Mouse (Mus musculus) heart, adult 2 months (tissue): Measurements from ENCODE around the gene Klb. TPM values are rescaled to one million over a fixed set of nuclear protein-coding genes. Genes with fewer than 3 reads are reported as not detected.

Source experiments
- DNase-seq, 2 experiments: peaks; one replicate each; pipeline ENCODE4 v3.0.0; 2021
- H3K27ac ChIP-seq: fragments of 200-600 bp; 2 replicates; pipeline ENCODE4 v1.8.1; 2022
- H3K27me3 ChIP-seq: fragments of 200-500 bp; 2 replicates; pipeline ENCODE4 v1.6.1; 2012; ENCODE audit warnings: mild to moderate bottlenecking, low read length, inconsistent platforms, mixed read lengths; ENCODE audit not compliant: control insufficient read depth, insufficient read depth
- H3K36me3 ChIP-seq: fragments of 200-500 bp; 2 replicates; pipeline ENCODE4 v1.6.1; 2012; ENCODE audit warnings: low read length, inconsistent platforms; ENCODE audit not compliant: control insufficient read depth, insufficient read depth
- H3K4me1 ChIP-seq: fragments of 200-500 bp; 2 replicates; pipeline ENCODE4 v1.6.1; 2011; ENCODE audit warnings: low read length; ENCODE audit not compliant: control insufficient read depth, insufficient read depth
- H3K4me3 ChIP-seq: fragments of 200-600 bp; 2 replicates; pipeline ENCODE4 v1.8.1; 2022
- H3K79me2 ChIP-seq: fragments of 200-500 bp; replicated peaks from 2 replicates; pipeline ENCODE4 v1.6.1; 2012; ENCODE audit warnings: mild to moderate bottlenecking, inconsistent platforms, low read length, moderate library complexity, mixed read lengths; ENCODE audit not compliant: control insufficient read depth, insufficient read depth
- H3K9ac ChIP-seq: fragments of 200-500 bp; 2 replicates; pipeline ENCODE4 v1.6.1; 2012; ENCODE audit warnings: low read depth, mild to moderate bottlenecking, control low read depth, inconsistent platforms, low read length, mixed read lengths
- CTCF ChIP-seq: fragments of 200-600 bp; IDR thresholded peaks from 2 replicates; pipeline ENCODE4 v1.8.1; 2022; ENCODE audit warnings: antibody characterized with exemption, mild to moderate bottlenecking, moderate library complexity
- EP300 ChIP-seq: fragments of 200-500 bp; IDR thresholded peaks from 2 replicates; pipeline ENCODE4 v1.6.1; 2011; ENCODE audit warnings: low read depth, low read length, control low read depth; ENCODE audit not compliant: insufficient read depth
- POLR2A ChIP-seq: fragments of 200-500 bp; IDR thresholded peaks from 2 replicates; pipeline ENCODE4 v1.6.1; 2011; ENCODE audit warnings: mild to moderate bottlenecking, low read depth, low read length, control low read depth; ENCODE audit not compliant: insufficient read depth
- WGBS: fragments of 180-500 bp; shearing (Covaris S2); methylation state at CpG from one replicate; pipeline ENCODE4 v1.1.7; 2018; 5-methylcytosine and 5-hydroxymethylcytosine counted together
- intact Hi-C: fragments of 180-260 bp; cut with DNase I; formaldehyde crosslinking; loops from one replicate; pipeline ENCODE4 v1.15.1; 2025
- polyA plus RNA-seq: library from polyadenylated mRNA; depleted of rRNA; stranded (reverse); fragments of >200 nt; gene quantifications from 2 replicates; pipeline ENCODE4 v1.2.3, GENCODE M21; 2012
- total RNA-seq, 2 experiments: library from RNA; stranded (reverse); gene quantifications; 2 replicates each; pipeline ENCODE4 v1.2.3; 2021

Gene Klb
- total and polyA plus RNA-seq, 3 experiments: 0.08 to 1.1 (median 0.34) TPM

DNA sequence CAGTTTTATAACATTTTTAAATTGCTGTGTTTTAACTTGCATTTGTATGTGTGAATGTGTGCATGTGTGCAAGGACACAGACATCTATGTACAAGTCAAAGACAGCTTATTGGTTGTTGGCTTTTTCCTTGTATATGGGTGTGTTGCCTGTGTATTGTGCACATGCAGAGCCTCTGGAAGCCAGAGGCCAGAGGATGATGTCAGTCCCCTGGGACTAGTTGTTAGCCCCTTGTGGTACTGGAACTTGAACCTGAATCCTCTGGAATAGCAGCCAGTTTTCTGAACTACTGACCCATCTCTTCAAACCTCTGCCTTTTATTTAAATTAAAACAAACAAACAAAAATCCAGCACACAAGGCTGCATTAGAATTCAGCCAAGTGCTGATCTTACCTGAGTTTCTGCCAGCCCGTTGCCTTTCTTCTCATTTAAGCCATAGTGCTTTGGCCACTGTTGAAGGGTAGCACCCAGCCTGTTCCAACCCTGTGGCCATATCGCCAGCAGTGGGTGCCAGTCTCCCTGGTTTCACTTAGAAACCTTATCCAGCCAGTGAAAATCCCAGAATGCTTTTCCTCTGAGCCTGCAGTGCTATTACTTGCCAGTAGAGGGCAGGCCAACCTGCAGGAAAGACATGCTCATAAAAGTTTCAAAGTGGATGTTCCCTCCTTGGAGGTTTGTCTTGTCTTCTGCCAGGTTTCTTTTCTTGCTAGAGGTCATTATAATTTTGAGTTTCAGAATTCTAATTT lies 53.3 kb downstream of the Klb start:
- TF ChIP-seq EP300 (0 out of 2 replicates have a peak, but pooled peaks have one; percentile 67), CTCF (peak; percentile 99; the same call in 1 of the 2 replicates), POLR2A (no peak)
- DNase-seq: peak; percentile 78 to 82
- WGBS: 20% methylated on average over 2 of the region's 2 CpGs
- Histone ChIP-seq H3K4me1 (no peaks in the 10 kb centered on the region; the same call in 1 of the 2 replicates), H3K4me3 (no peak overlapping the region), H3K9ac (no peak overlapping the region), H3K27ac (no peak overlapping the region), H3K36me3 (no peaks in the 10 kb centered on the region), H3K27me3 (no peaks in the 10 kb centered on the region), H3K79me2 (no peaks in the 10 kb centered on the region)
- intact Hi-C loops: loop anchor here (1.0 to 10.0 kb wide), 2 partner anchors 296 to 533 kb away; partner anchors contain the start of gene Chrna9

DNA sequence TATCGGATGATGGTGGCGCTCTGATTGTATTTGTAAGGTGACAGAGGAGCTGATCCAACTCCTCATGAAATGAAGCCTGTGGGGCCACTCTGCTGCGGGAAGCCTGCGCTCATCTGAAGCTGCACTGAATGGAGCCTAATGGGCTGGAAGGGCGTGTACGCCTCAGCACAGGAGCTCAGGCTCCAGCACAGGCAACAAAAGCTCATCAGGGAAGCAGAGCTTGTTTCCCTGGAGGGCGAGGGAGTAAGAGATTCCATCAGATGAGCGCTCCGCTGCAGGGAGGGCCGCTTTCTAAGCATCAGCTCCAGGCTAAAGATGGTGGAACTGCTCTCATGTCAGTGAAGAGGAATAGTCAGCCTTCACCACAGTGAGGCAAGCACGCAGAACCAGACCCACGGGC lies 59.9 kb downstream of the Klb start:
- DNase-seq: no peak
- H3K36me3 ChIP-seq: no peaks in the 10 kb centered on the region
- no peak overlapping the region for H3K27ac ChIP-seq
- 73% methylated on average over 12 of the region's 12 CpGs for WGBS
- no peaks in the 10 kb centered on the region for H3K27me3 ChIP-seq
- no peak overlapping the region for H3K4me3 ChIP-seq
- no peaks in the 10 kb centered on the region for H3K79me2 ChIP-seq
- no peak overlapping the region for H3K9ac ChIP-seq
- H3K4me1 ChIP-seq: no peaks in the 10 kb centered on the region
- intact Hi-C loops: loop anchor here (10.0 kb wide), 1 partner anchor 527 kb away; the partner anchor contains the start of gene Chrna9
- no peak for TF ChIP-seq EP300
- no peak for TF ChIP-seq CTCF
- no peak for TF ChIP-seq POLR2A

DNA sequence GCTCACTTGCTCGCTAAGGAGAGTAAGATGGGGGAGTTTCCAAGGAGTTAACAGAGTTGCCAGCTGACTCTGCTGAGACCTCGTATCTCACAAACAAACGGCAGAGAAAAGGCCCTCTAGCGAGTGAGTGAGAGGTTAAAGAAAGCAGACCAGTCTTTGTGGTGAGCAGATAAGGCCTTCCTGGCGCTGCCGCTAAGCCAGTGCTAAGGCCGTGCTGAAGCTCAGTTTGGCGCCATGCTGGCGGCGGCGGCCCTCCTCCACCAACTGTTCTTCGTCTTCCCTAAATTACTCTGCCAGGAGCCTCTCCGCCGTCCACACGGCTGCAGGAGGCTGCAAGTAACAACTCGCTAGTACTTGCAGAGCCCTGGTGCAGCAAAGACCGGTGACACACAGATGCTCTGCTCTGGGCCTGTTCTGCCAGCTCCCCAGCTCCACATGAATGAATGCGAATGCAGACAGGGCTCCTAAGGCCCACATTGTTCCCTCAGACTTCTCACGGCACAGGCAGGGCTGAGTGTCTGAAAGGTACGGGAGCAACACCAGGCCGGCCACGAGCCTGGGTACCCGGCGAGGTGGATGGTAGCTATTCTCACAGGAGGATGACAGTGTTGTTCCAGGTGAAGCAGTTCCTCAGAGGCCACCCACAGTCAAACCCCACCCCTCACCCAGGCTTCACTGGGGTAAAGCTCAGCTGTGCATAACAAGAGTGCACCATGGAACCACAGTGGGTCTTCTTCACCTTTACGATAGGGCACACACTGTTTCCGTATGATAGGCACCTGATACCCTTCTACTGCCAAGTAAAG lies 67.7 kb downstream of the Klb start:
- no peak for TF ChIP-seq POLR2A
- 0 out of 2 replicates have a peak, but pooled peaks have one; percentile 13 for TF ChIP-seq EP300
- no peak for TF ChIP-seq CTCF
- 34% methylated on average over 26 of the region's 26 CpGs for WGBS
- intact Hi-C loops: no loop called here
- no peaks in the 10 kb centered on the region for H3K27me3 ChIP-seq
- H3K27ac ChIP-seq: peak overlapping the region; percentile 23; the same call in 1 of the 2 replicates
- H3K4me1 ChIP-seq: no peaks in the 10 kb centered on the region; the same call in 1 of the 2 replicates
- H3K4me3 ChIP-seq: no peak overlapping the region
- peak; percentile 31 to 49 for DNase-seq
- H3K9ac ChIP-seq: peak overlapping the region; percentile 18; the same call in 1 of the 2 replicates
- H3K79me2 ChIP-seq: no peaks in the 10 kb centered on the region
- H3K36me3 ChIP-seq: no peaks in the 10 kb centered on the region

DNA sequence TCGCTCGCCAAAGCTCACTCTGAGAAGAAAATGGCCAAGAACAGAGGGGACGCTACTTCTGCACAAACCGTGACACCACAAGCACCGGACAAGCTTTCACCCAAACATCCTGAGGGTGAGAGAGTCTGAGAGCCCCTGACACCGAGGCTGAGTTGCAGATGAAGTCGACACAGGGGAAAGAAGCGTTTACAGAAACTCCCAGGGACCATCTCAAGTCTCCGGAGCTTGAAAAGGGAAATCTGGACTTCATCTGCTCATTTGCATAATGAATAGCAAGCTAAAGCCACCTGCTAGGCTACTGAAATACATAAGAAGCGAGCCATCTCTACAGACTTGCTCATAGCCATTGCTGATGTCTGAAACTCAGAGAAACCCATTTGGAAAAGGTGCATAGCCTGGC lies 71.0 kb downstream of the Klb start:
- H3K4me1 ChIP-seq: no peaks in the 10 kb centered on the region; the same call in 1 of the 2 replicates
- WGBS: 85% methylated on average over 10 of the region's 10 CpGs
- no peaks in the 10 kb centered on the region for H3K36me3 ChIP-seq
- TF ChIP-seq POLR2A (no peak), CTCF (no peak), EP300 (no peak)
- no peak overlapping the region for H3K4me3 ChIP-seq
- no peaks in the 10 kb centered on the region for H3K79me2 ChIP-seq
- intact Hi-C loops: no loop called here
- H3K9ac ChIP-seq: no peak overlapping the region
- no peaks in the 10 kb centered on the region for H3K27me3 ChIP-seq
- DNase-seq: no peak
- H3K27ac ChIP-seq: no peak overlapping the region

DNA sequence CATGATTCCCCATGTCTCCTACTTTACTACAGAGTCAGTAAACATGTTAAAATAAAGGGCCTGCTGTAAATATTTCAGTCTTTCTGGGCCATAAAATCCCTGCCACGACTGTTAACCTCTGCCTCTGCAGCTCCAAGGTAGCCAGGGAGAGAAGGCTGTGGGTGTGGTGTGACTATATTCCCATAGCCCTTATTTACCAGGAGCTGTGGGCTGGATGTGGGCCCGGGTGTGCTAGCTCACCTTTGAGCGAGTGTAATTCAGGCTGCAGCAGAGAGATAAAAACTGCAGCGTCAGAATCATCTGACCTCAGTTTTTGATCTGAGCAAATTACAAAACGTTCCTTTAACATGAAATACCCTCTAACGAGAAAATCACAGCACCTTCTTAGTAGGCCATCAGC lies 72.7 kb downstream of the Klb start:
- Histone ChIP-seq H3K79me2 (no peaks in the 10 kb centered on the region), H3K4me1 (no peaks in the 10 kb centered on the region; the same call in 1 of the 2 replicates), H3K4me3 (no peak overlapping the region), H3K27me3 (no peaks in the 10 kb centered on the region), H3K27ac (no peak overlapping the region), H3K9ac (no peak overlapping the region), H3K36me3 (no peaks in the 10 kb centered on the region)
- no peak for DNase-seq
- 79% methylated on average over 6 of the region's 6 CpGs for WGBS
- intact Hi-C loops: no loop called here
- TF ChIP-seq POLR2A (no peak), CTCF (no peak), EP300 (no peak)

DNA sequence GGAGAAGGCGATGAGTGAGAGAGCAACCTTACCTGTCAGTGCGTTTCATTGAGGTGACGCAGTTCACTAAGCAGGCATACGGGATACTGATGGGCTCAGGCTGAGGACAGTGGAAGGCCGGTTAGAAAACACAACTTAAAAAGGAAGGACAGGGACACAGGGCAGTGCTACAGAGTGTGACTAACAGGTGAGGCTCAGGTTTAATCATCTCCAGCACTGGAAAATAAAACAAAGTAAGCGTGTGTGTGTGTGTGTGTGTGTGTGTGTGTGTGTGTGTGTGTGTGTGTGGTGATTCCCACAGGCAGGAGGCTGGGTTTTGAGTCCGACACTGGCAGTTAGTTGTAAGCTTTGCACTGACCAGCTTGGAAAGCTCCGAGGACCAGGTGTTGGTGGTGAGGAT lies 74.7 kb downstream of the Klb start:
- intact Hi-C loops: no loop called here
- no peaks in the 10 kb centered on the region for H3K27me3 ChIP-seq
- no peak overlapping the region for H3K4me3 ChIP-seq
- no peaks in the 10 kb centered on the region for H3K36me3 ChIP-seq
- TF ChIP-seq EP300 (no peak), POLR2A (no peak), CTCF (no peak)
- WGBS: 91% methylated on average over 8 of the region's 8 CpGs
- no peak overlapping the region for H3K27ac ChIP-seq
- no peak overlapping the region for H3K9ac ChIP-seq
- no peaks in the 10 kb centered on the region for H3K79me2 ChIP-seq
- no peaks in the 10 kb centered on the region for H3K4me1 ChIP-seq
- DNase-seq: no peak
